Mouse (Mus musculus): ENCODE results near the gene Il4ra. TPM values are rescaled to one million over a fixed set of nuclear protein-coding genes. Genes with fewer than 3 reads are reported as not detected.

The Il4ra gene
- polyA plus RNA-seq, 1 experiment from 2014 or later: 3.5 TPM

DNA sequence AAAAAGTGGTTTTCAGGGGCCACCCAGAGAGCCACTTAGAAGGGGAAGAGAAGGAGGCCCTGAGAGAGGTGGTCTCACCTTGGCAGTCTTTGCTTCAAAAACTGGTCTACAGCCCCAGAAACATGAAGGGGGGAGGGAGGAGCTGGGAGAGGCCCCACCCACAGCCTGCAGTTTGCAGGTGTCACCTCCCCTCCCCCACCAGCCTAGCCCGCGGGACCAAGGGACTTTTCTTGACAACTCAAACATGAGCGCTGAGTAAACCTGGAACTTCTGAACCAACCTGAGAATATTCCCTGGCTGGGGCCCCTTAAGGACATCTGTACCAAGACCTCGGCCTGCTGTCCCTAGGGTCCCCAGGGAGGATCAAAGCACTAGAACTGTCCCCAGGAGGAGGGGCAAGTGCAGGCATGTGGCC, 53.8 kb downstream of the Il4ra start:
- no peak overlapping the region for H3K9ac ChIP-seq (ENCODE audit: low read length)
- ATAC-seq (ENCODE audit: low FRiP score): no peak
- 70% methylated on average over 4 of the region's 4 CpGs for WGBS
- no peak overlapping the region for H3K4me3 ChIP-seq (ENCODE audit: low read depth, low read length)
- H3K27ac ChIP-seq (ENCODE audit: low read depth, low read length): no peak overlapping the region
- no peaks in the 10 kb centered on the region for H3K36me3 ChIP-seq (ENCODE audit: control insufficient read depth, insufficient read depth, low read length)
- H3K4me2 ChIP-seq: no peak overlapping the region
- no peaks in the 10 kb centered on the region for H3K9me3 ChIP-seq (ENCODE audit: control insufficient read depth, low read length)
- no peaks in the 10 kb centered on the region for H3K27me3 ChIP-seq (ENCODE audit: control insufficient read depth, insufficient read depth, low read length)
- DNase-seq (ENCODE audit: low spot score, missing footprints): no peak
- H3K4me1 ChIP-seq (ENCODE audit: control insufficient read depth, insufficient read depth, low read length): no peaks in the 10 kb centered on the region

- DNase-seq (ENCODE audit: low spot score, missing footprints): peak; percentile 26
- H3K4me1 ChIP-seq (ENCODE audit: control insufficient read depth, insufficient read depth, low read length): no peaks in the 10 kb centered on the region
- 72% methylated on average over 2 of the region's 2 CpGs for WGBS
- no peak for ATAC-seq (ENCODE audit: low FRiP score)
- H3K36me3 ChIP-seq (ENCODE audit: control insufficient read depth, insufficient read depth, low read length): no peaks in the 10 kb centered on the region
- H3K27me3 ChIP-seq (ENCODE audit: control insufficient read depth, insufficient read depth, low read length): no peaks in the 10 kb centered on the region
- no peaks in the 10 kb centered on the region for H3K9me3 ChIP-seq (ENCODE audit: control insufficient read depth, low read length)
- no peak overlapping the region for H3K4me3 ChIP-seq (ENCODE audit: low read depth, low read length)
- no peak overlapping the region for H3K4me2 ChIP-seq
- no peak overlapping the region for H3K27ac ChIP-seq (ENCODE audit: low read depth, low read length)
- no peak overlapping the region for H3K9ac ChIP-seq (ENCODE audit: low read length)
These were observed 54.6 kb downstream of the Il4ra start for GRCm38 (mm10) chr7:125606265-125607164.

DNA sequence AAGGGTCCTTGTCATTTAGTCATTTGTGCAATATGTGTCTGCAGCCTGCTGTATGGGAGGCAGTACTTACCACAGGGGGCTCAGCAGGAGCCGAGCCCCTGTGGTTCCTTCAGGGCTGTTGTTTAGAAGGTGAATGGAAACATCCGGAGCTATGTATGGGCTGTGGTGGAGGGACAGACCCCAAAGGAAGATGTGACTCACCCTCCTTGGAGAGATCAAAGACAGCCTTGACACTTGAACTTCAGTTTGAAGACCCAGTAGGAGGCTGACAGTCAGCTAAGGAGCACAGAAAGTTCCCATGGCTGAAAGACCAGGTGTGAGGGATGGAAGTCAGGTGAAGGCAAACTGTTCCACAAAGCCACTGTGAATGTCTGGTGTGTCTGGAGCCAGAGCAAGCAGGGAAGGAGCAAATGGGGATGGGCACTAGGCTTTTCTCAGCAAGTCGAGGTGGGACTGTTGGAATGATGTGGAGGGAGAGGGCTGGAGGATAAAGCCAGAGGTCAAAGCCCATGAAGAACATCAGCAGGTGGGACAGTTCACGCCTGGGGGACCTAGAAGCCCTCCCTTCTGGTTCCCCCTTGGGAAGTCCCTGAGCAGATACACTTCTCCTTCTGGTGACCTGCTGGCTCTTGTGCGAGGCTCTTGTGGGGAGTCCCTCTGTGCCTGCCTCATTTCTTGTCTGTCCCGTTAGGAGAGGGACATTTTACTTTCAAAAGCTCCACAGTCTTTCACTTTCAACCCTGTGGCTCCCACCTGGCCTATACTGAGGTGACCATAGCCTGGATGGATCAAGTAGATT, 55.7 kb downstream of the Il4ra start:
- no peak overlapping the region for H3K4me3 ChIP-seq (ENCODE audit: low read depth, low read length)
- no peaks in the 10 kb centered on the region for H3K36me3 ChIP-seq (ENCODE audit: control insufficient read depth, insufficient read depth, low read length)
- no peak overlapping the region for H3K9ac ChIP-seq (ENCODE audit: low read length)
- no peak overlapping the region for H3K4me2 ChIP-seq
- no peaks in the 10 kb centered on the region for H3K27me3 ChIP-seq (ENCODE audit: control insufficient read depth, insufficient read depth, low read length)
- no peak overlapping the region for H3K27ac ChIP-seq (ENCODE audit: low read depth, low read length)
- H3K4me1 ChIP-seq (ENCODE audit: control insufficient read depth, insufficient read depth, low read length): no peaks in the 10 kb centered on the region
- WGBS: 60% methylated on average over 6 of the region's 6 CpGs
- DNase-seq (ENCODE audit: low spot score, missing footprints) (peak; percentile 19), ATAC-seq (ENCODE audit: low FRiP score) (no peak)
- H3K9me3 ChIP-seq (ENCODE audit: control insufficient read depth, low read length): no peaks in the 10 kb centered on the region

- H3K9ac ChIP-seq (ENCODE audit: low read length): no peak overlapping the region
- ATAC-seq (ENCODE audit: low FRiP score) (no peak), DNase-seq (ENCODE audit: low spot score, missing footprints) (no peak)
- WGBS: 90% methylated on average over 4 of the region's 4 CpGs
- H3K4me1 ChIP-seq (ENCODE audit: control insufficient read depth, insufficient read depth, low read length): no peaks in the 10 kb centered on the region
- no peaks in the 10 kb centered on the region for H3K27me3 ChIP-seq (ENCODE audit: control insufficient read depth, insufficient read depth, low read length)
- H3K4me3 ChIP-seq (ENCODE audit: low read depth, low read length): no peak overlapping the region
- H3K4me2 ChIP-seq: no peak overlapping the region
- H3K27ac ChIP-seq (ENCODE audit: low read depth, low read length): no peak overlapping the region
- no peaks in the 10 kb centered on the region for H3K9me3 ChIP-seq (ENCODE audit: control insufficient read depth, low read length)
- H3K36me3 ChIP-seq (ENCODE audit: control insufficient read depth, insufficient read depth, low read length): no peaks in the 10 kb centered on the region
These were observed 56.3 kb downstream of the Il4ra start for GRCm38 (mm10) chr7:125608183-125608688.

GRCm38 (mm10) chr7:125613579-125613978, 61.7 kb downstream of the Il4ra start:
- no peaks in the 10 kb centered on the region for H3K36me3 ChIP-seq (ENCODE audit: control insufficient read depth, insufficient read depth, low read length)
- DNase-seq (ENCODE audit: low spot score, missing footprints) (no peak), ATAC-seq (ENCODE audit: low FRiP score) (no peak)
- no peak overlapping the region for H3K9ac ChIP-seq (ENCODE audit: low read length)
- H3K4me1 ChIP-seq (ENCODE audit: control insufficient read depth, insufficient read depth, low read length): no peaks in the 10 kb centered on the region
- H3K4me2 ChIP-seq: no peak overlapping the region
- no peaks in the 10 kb centered on the region for H3K27me3 ChIP-seq (ENCODE audit: control insufficient read depth, insufficient read depth, low read length)
- 90% methylated on average over 5 of the region's 5 CpGs for WGBS
- no peak overlapping the region for H3K27ac ChIP-seq (ENCODE audit: low read depth, low read length)
- H3K4me3 ChIP-seq (ENCODE audit: low read depth, low read length): no peak overlapping the region
- no peaks in the 10 kb centered on the region for H3K9me3 ChIP-seq (ENCODE audit: control insufficient read depth, low read length)

DNA sequence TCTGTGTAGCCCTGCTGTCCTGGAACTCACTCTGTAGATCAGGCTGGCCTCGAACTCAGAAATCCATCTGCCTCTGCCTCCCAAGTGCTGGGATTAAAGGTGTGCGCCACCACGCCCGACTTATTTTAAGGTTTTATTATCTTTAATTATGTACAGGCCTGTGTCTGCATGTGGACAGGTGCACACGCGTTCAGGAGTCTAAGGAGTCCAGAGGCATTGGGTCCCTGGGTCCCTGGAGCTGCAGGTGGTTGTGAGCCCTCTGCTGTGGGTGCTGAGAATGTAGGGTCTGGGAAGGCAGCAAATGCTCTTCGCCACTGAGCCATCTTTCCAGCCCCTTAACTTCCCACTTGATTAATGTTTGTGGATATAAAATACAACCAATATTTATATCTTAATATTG, 63.5 kb downstream of the Il4ra start:
- H3K27ac ChIP-seq (ENCODE audit: low read depth, low read length): no peak overlapping the region
- H3K4me3 ChIP-seq (ENCODE audit: low read depth, low read length): no peak overlapping the region
- no peak for ATAC-seq (ENCODE audit: low FRiP score)
- no peak overlapping the region for H3K4me2 ChIP-seq
- H3K36me3 ChIP-seq (ENCODE audit: control insufficient read depth, insufficient read depth, low read length): no peaks in the 10 kb centered on the region
- no peak overlapping the region for H3K9ac ChIP-seq (ENCODE audit: low read length)
- no peaks in the 10 kb centered on the region for H3K27me3 ChIP-seq (ENCODE audit: control insufficient read depth, insufficient read depth, low read length)
- WGBS: 92% methylated on average over 7 of the region's 7 CpGs
- H3K4me1 ChIP-seq (ENCODE audit: control insufficient read depth, insufficient read depth, low read length): no peaks in the 10 kb centered on the region
- no peak for DNase-seq (ENCODE audit: low spot score, missing footprints)
- H3K9me3 ChIP-seq (ENCODE audit: control insufficient read depth, low read length): no peaks in the 10 kb centered on the region

GRCm38 (mm10) chr7:125618016-125618415, 66.1 kb downstream of the Il4ra start:
- no peaks in the 10 kb centered on the region for H3K9me3 ChIP-seq (ENCODE audit: control insufficient read depth, low read length)

GRCm38 (mm10) chr7:125620077-125620476, 68.2 kb downstream of the Il4ra start:
- no peaks in the 10 kb centered on the region for H3K27me3 ChIP-seq (ENCODE audit: control insufficient read depth, insufficient read depth, low read length)
- no peak overlapping the region for H3K4me3 ChIP-seq (ENCODE audit: low read depth, low read length)
- H3K27ac ChIP-seq (ENCODE audit: low read depth, low read length): no peak overlapping the region
- 87% methylated on average over 4 of the region's 4 CpGs for WGBS
- H3K4me1 ChIP-seq (ENCODE audit: control insufficient read depth, insufficient read depth, low read length): no peaks in the 10 kb centered on the region
- H3K36me3 ChIP-seq (ENCODE audit: control insufficient read depth, insufficient read depth, low read length): no peaks in the 10 kb centered on the region
- H3K4me2 ChIP-seq: no peak overlapping the region
- ATAC-seq (ENCODE audit: low FRiP score): no peak
- H3K9me3 ChIP-seq (ENCODE audit: control insufficient read depth, low read length): no peaks in the 10 kb centered on the region
- no peak overlapping the region for H3K9ac ChIP-seq (ENCODE audit: low read length)
- DNase-seq (ENCODE audit: low spot score, missing footprints): no peak

More at GRCm38 (mm10) chr7:125618016-125618415, 66.1 kb downstream of the Il4ra start:
- Histone ChIP-seq H3K27me3 (ENCODE audit: control insufficient read depth, insufficient read depth, low read length) (no peaks in the 10 kb centered on the region), H3K4me3 (ENCODE audit: low read depth, low read length) (no peak overlapping the region), H3K36me3 (ENCODE audit: control insufficient read depth, insufficient read depth, low read length) (no peaks in the 10 kb centered on the region), H3K9ac (ENCODE audit: low read length) (no peak overlapping the region), H3K27ac (ENCODE audit: low read depth, low read length) (no peak overlapping the region), H3K4me2 (no peak overlapping the region), H3K4me1 (ENCODE audit: control insufficient read depth, insufficient read depth, low read length) (no peaks in the 10 kb centered on the region)
- WGBS: 83% methylated on average over 7 of the region's 7 CpGs
- ATAC-seq (ENCODE audit: low FRiP score) (no peak), DNase-seq (ENCODE audit: low spot score, missing footprints) (no peak)

Data from midbrain, embryonic 11.5 days (tissue).